Mouse (Mus musculus) hindbrain, embryonic 11.5 days (tissue): ENCODE measurements around the gene Syt2. TPM values are rescaled to one million over a fixed set of nuclear protein-coding genes. Genes with fewer than 3 reads are reported as not detected.

Source experiments
- ATAC-seq: fragments of 200-750 bp; cut with Nextera tagmentation; 2 replicates; pipeline ENCODE4 v1.8.0; 2017; ENCODE audit warnings: mild to moderate bottlenecking, moderate TSS enrichment, moderate library complexity; ENCODE audit not compliant: low FRiP score
- DNase-seq: peaks from one replicate; pipeline ENCODE4 v3.0.0-alpha.2; 2015; ENCODE audit warnings: low spot score
- H3K27ac ChIP-seq: fragments of 300-500 bp; sonication (generic); 2 replicates; pipeline ENCODE4 v1.5.1; 2014; ENCODE audit warnings: mild to moderate bottlenecking, low read depth, low read length
- H3K27me3 ChIP-seq: fragments of 300-500 bp; sonication (generic); 2 replicates; pipeline ENCODE4 v1.6.1; 2014; ENCODE audit warnings: mild to moderate bottlenecking, low read length, moderate library complexity, mixed read lengths; ENCODE audit not compliant: control insufficient read depth, insufficient read depth
- H3K36me3 ChIP-seq: fragments of 300-500 bp; sonication (generic); 2 replicates; pipeline ENCODE4 v1.6.1; 2014; ENCODE audit warnings: mild to moderate bottlenecking, low read length, moderate library complexity, mixed read lengths; ENCODE audit not compliant: control insufficient read depth, insufficient read depth
- H3K4me1 ChIP-seq: fragments of 300-500 bp; sonication (generic); replicated peaks from 2 replicates; pipeline ENCODE4 v1.6.1; 2014; ENCODE audit warnings: low read length, mixed read lengths; ENCODE audit not compliant: control insufficient read depth, insufficient read depth
- H3K4me2 ChIP-seq: fragments of 300-500 bp; sonication (generic); replicated peaks from 2 replicates; pipeline ENCODE4 v1.6.1; 2014; ENCODE audit warnings: mild to moderate bottlenecking, low read depth, low read length
- H3K4me3 ChIP-seq: fragments of 300-500 bp; sonication (generic); 2 replicates; pipeline ENCODE4 v1.5.1; 2014; ENCODE audit warnings: low read depth, low read length
- H3K9ac ChIP-seq: fragments of 300-500 bp; sonication (generic); 2 replicates; pipeline ENCODE4 v1.6.1; 2014; ENCODE audit warnings: low read depth, low read length
- H3K9me3 ChIP-seq: fragments of 300-500 bp; sonication (generic); 2 replicates; pipeline ENCODE4 v1.6.1; 2016; ENCODE audit warnings: low read length; ENCODE audit not compliant: control insufficient read depth
- WGBS: fragments of 180-500 bp; shearing (Covaris S2); extraction: QIAGEN DNeasy Blood & Tissue Kit; methylation state at CpG from one replicate; pipeline ENCODE4 v1.1.7; 2014; 5-methylcytosine and 5-hydroxymethylcytosine counted together
- polyA plus RNA-seq: library from polyadenylated mRNA; unstranded; fragments of >200 nt; fragmentation: Nextera tagmentation; extraction: Ambion mirVana; gene quantifications from 2 replicates; pipeline ENCODE4 v1.2.1, GENCODE M21; 2014

Syt2 gene
- polyA plus RNA-seq, 1 experiment from 2014 or later: 4.1 TPM

DNA sequence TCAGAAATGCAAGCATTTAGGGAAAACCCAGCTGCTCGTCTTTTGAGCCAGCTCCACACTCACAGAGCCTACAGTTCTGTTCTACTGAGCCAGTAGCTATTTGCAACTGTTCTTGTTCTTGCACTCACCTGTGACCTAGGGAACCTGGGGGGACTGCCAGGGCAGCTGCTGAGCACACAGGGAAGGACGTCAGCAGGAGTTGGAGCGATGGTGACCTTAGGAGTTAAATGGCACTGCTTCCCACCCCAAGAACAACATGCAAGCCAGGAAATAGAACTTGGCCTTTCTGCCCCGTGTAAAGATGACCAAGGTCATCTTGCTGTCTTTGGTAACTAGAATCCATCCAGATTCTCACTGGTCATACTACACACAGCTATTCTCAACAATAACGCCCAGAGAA lies 114.2 kb downstream of the Syt2 start:
- H3K9me3 ChIP-seq: no peaks in the 10 kb centered on the region
- no peak overlapping the region for H3K9ac ChIP-seq
- no peaks in the 10 kb centered on the region for H3K4me1 ChIP-seq
- WGBS: 77% methylated on average over 5 of the region's 5 CpGs
- H3K36me3 ChIP-seq: no peaks in the 10 kb centered on the region
- no peak overlapping the region for H3K4me2 ChIP-seq
- H3K27me3 ChIP-seq: no peaks in the 10 kb centered on the region
- ATAC-seq (no peak), DNase-seq (no peak)
- no peak overlapping the region for H3K4me3 ChIP-seq
- no peak overlapping the region for H3K27ac ChIP-seq

GRCm38 (mm10) chr1:134761534-134761933 lies 115.1 kb downstream of the Syt2 start:
- no peak overlapping the region for H3K4me3 ChIP-seq
- ATAC-seq (no peak), DNase-seq (no peak)
- H3K27ac ChIP-seq: no peak overlapping the region
- H3K36me3 ChIP-seq: no peaks in the 10 kb centered on the region
- H3K9ac ChIP-seq: no peak overlapping the region
- 92% methylated on average over 7 of the region's 7 CpGs for WGBS
- no peaks in the 10 kb centered on the region for H3K9me3 ChIP-seq
- H3K4me1 ChIP-seq: no peaks in the 10 kb centered on the region
- H3K4me2 ChIP-seq: no peak overlapping the region
- H3K27me3 ChIP-seq: no peaks in the 10 kb centered on the region

DNA sequence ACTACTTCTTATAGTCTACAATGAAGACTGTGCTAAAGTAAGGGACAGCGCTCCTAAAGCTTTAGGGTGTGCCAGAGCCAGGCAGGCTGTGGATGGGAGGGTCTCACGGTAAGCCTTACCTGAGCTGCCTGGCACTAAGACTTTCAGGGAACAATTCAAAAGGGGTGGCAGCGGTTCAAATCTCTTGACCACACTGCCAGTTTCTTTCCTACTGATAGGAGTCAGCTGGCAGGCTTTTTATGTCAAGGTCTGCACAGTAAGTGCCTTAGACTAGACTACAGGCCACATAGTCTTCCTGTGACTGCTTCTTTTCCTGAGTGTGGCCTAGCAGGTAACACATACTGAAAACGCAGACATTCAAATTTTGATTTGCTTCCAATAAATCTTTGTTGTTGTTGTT lies 116.8 kb downstream of the Syt2 start:
- ATAC-seq (no peak), DNase-seq (no peak)
- H3K36me3 ChIP-seq: no peaks in the 10 kb centered on the region
- no peaks in the 10 kb centered on the region for H3K4me1 ChIP-seq
- H3K4me2 ChIP-seq: no peak overlapping the region
- no peaks in the 10 kb centered on the region for H3K9me3 ChIP-seq
- no peak overlapping the region for H3K4me3 ChIP-seq
- WGBS: 95% methylated on average over 4 of the region's 4 CpGs
- no peaks in the 10 kb centered on the region for H3K27me3 ChIP-seq
- H3K9ac ChIP-seq: no peak overlapping the region
- no peak overlapping the region for H3K27ac ChIP-seq

DNA sequence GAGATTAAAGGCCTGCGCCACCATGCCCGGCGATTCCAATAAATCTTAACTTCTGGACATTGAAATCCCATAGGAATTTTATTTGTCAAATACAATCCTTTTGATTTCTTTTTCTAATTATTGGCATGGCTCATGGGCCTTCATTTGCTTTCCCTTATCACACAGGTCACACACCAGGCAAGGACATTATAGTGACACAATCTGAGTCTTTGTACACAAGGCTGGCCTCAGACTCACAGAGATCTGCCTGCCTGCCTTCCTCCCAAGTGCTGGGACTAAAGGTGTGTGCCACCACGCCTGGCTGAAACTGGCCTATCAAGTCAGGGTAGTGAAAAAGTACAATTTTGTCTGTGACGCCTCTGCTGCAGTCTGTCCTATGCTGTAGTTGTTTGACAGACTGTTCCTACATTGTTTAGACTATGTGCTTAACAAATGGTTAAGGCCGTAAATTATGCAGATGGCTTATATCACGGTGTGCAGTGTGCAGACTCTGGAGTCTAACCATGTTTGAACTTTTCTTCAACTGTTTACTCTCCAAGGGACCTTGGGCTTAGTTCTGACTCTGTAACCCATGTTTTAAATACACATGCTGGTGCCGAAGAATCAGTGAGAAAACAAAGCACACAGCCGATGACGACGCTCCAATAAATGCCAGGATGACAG lies 117.4 kb downstream of the Syt2 start:
- no peak overlapping the region for H3K4me3 ChIP-seq
- no peaks in the 10 kb centered on the region for H3K9me3 ChIP-seq
- no peak overlapping the region for H3K4me2 ChIP-seq
- no peaks in the 10 kb centered on the region for H3K36me3 ChIP-seq
- H3K9ac ChIP-seq: no peak overlapping the region
- no peak for DNase-seq
- H3K27me3 ChIP-seq: no peaks in the 10 kb centered on the region
- no peaks in the 10 kb centered on the region for H3K4me1 ChIP-seq
- H3K27ac ChIP-seq: no peak overlapping the region
- ATAC-seq: no peak
- WGBS: 86% methylated on average over 11 of the region's 11 CpGs

- H3K4me1 ChIP-seq: no peaks in the 10 kb centered on the region
- no peak overlapping the region for H3K4me2 ChIP-seq
- H3K27ac ChIP-seq: no peak overlapping the region
- 54% methylated on average over 7 of the region's 7 CpGs for WGBS
- no peak overlapping the region for H3K4me3 ChIP-seq
- no peak for DNase-seq
- H3K9me3 ChIP-seq: no peaks in the 10 kb centered on the region
- H3K9ac ChIP-seq: no peak overlapping the region
- no peak for ATAC-seq
- no peaks in the 10 kb centered on the region for H3K27me3 ChIP-seq
- no peaks in the 10 kb centered on the region for H3K36me3 ChIP-seq
Observed at GRCm38 (mm10) chr1:134764831-134765458, 118.5 kb downstream of the Syt2 start.

DNA sequence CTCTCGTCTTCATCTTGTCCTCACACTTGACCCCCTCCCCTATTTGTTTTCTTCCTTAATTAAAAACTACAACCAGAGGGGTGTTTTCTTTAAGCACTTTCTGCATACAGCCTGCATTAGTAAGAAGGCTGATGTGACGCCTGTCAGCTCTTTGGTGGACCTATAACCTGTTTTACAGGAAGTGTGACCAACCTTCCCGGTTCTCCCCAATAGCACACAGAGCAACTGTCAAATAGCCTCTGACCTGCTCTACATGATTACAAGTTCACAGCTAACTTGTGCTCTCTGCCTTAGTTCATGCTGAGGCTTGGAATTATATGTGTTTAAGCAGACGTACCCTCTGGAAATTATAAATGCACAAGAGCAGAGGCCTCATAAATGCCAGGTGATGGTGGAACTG lies 120.0 kb downstream of the Syt2 start:
- H3K4me1 ChIP-seq: no peaks in the 10 kb centered on the region
- no peak for ATAC-seq

DNA sequence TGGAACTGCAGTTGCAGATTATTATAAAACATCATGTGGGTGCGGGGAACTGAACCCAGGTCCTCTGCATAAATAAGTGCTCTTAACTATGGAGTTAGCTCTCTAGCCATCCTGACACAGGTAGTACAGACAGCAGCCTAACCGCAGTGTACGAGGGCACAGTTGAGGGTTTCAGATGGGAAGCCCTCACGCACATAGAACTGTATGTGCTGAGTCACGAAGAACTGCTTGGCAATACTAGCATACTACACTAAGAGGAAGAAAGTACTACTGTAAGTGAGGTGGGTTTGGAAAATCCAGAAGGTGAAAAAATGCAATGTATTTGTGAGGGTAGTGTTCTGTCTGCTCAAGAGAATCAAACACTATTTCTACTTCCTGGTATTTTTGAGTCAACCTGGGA lies 123.8 kb downstream of the Syt2 start:
- ATAC-seq (no peak), DNase-seq (no peak)
- Histone ChIP-seq H3K4me1 (no peaks in the 10 kb centered on the region; the same call in 1 of the 2 replicates), H3K4me3 (no peak overlapping the region), H3K9me3 (no peaks in the 10 kb centered on the region), H3K36me3 (no peaks in the 10 kb centered on the region), H3K9ac (no peak overlapping the region), H3K27ac (no peak overlapping the region), H3K27me3 (no peaks in the 10 kb centered on the region), H3K4me2 (no peak overlapping the region)
- WGBS: 95% methylated on average over 5 of the region's 5 CpGs

More for the DNA sequence above, 120.0 kb downstream of the Syt2 start:
- Histone ChIP-seq H3K27ac (no peak overlapping the region), H3K36me3 (no peaks in the 10 kb centered on the region), H3K27me3 (no peaks in the 10 kb centered on the region), H3K4me2 (no peak overlapping the region), H3K4me3 (no peak overlapping the region), H3K9ac (no peak overlapping the region), H3K9me3 (no peaks in the 10 kb centered on the region)
- WGBS: 83% methylated on average over 4 of the region's 4 CpGs
- no peak for DNase-seq

GRCm38 (mm10) chr1:134771353-134771752 lies 124.9 kb downstream of the Syt2 start:
- DNase-seq (no peak), ATAC-seq (no peak)
- WGBS: 75% methylated on average over 6 of the region's 6 CpGs
- no peaks in the 10 kb centered on the region for H3K27me3 ChIP-seq
- H3K4me3 ChIP-seq: no peak overlapping the region
- no peak overlapping the region for H3K4me2 ChIP-seq
- no peaks in the 10 kb centered on the region for H3K9me3 ChIP-seq
- H3K9ac ChIP-seq: no peak overlapping the region
- H3K36me3 ChIP-seq: no peaks in the 10 kb centered on the region
- H3K4me1 ChIP-seq: no peaks in the 10 kb centered on the region; the same call in 1 of the 2 replicates
- no peak overlapping the region for H3K27ac ChIP-seq

DNA sequence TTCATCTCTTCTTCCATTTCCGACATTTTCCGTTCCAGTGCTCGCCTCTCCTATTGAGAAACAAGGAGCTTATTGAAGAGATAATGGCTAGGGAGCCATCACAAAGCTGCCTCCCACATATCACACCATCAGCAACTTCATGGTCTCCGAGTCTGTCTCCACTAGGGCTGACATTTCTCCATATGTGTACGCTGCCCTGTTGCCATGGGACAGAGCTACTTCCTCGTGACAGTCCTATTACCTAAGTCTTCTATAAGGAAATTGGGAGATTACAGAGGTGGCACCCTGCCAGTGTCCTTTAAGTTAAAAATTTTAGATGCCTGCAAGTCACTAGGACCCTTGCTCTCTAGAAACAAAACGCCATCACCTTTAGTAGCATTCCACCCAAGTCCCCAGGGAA lies 125.5 kb downstream of the Syt2 start:
- H3K4me3 ChIP-seq: no peak overlapping the region
- H3K9ac ChIP-seq: no peak overlapping the region
- H3K27me3 ChIP-seq: no peaks in the 10 kb centered on the region
- H3K4me1 ChIP-seq: no peaks in the 10 kb centered on the region; the same call in 1 of the 2 replicates
- no peaks in the 10 kb centered on the region for H3K36me3 ChIP-seq
- H3K27ac ChIP-seq: no peak overlapping the region
- 87% methylated on average over 7 of the region's 7 CpGs for WGBS
- DNase-seq: no peak
- H3K4me2 ChIP-seq: no peak overlapping the region
- H3K9me3 ChIP-seq: no peaks in the 10 kb centered on the region
- ATAC-seq: no peak
